Mouse (Mus musculus): ENCODE data around the gene A4galt.

DNA sequence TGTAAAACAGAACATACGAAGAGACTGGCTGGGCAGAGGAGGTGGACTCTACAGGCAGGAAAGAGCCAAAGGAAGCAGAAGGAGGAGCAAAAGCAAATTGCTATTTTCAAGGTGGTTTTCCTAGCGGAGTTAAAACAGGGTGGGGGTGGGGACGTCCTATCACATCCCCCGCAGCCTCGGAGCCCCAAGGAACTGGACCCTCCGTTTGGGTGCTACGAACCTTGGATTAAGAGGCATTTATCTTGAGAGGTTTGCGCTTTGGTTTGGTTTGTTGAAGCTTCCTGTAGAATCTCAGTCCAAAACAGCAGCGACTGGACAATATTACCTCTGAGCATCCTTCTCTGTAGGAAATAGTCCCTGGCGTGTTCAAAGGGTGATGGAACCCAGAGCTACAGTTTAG, 41.9 kb downstream of the A4galt start:
- TF ChIP-seq CTCF (IDR thresholded peaks at IDR 0.05 in 2 of 3, conservative IDR thresholded peaks at IDR 0.05 in 1 of 3; ENCODE audit: control insufficient read depth in 1 of 3, insufficient read depth in 1 of 3, low read depth in 2 of 3, low read length in 3 of 3, poor library complexity in 1 of 3, severe bottlenecking in 1 of 3) (no peak), MAX (IDR thresholded peaks at IDR 0.05; ENCODE audit: low read length) (no peak), SMC3 (IDR thresholded peaks at IDR 0.05; ENCODE audit: low read depth, low read length) (no peak), MAZ (IDR thresholded peaks at IDR 0.05; ENCODE audit: low read depth, low read length) (no peak)

Measured in MEL (cell line).